Mouse (Mus musculus): Measurements from ENCODE around the gene Akr1a1. TPM values are rescaled to one million over a fixed set of nuclear protein-coding genes. Genes with fewer than 3 reads are reported as not detected.

Akr1a1 gene
- total RNA-seq, 2 experiments from 2014 or later = 376 to 387 TPM

- Histone ChIP-seq H3K4me3 (peak overlapping the region; percentile 78), H3K27ac (peak overlapping the region; percentile 89)
- no peak for DNase-seq (ENCODE audit: low spot score in 2 of 2)
- no peak for TF ChIP-seq CTCF (conservative IDR thresholded peaks at IDR 0.05)
Observed at GRCm38 (mm10) chr4:116651797-116652135, 286 bp upstream of the Akr1a1 start.

DNA sequence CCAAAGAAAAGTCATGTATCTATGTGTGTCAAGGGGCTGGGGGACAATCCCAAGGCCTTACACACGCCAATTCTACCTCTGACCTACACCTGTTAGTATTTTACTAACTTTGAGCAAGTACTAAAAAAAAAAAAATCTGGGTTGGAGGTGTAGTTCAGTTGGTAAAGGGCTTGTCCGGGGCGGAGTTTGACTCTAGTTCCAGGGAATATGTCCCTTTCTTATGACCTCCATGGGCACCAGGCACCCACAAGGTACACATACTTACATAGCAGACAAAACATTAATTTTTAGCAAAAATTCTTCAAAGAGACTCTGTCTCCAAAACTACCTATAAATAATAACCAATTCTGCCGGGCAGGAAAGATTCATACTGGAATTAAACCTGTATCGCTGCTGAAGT is 1.1 kb downstream of the Akr1a1 start:
- no peak for TF ChIP-seq CTCF (conservative IDR thresholded peaks at IDR 0.05)
- DNase-seq (ENCODE audit: low spot score in 2 of 2) = no peak
- H3K4me3 ChIP-seq = peak overlapping the region; percentile 78
- H3K27ac ChIP-seq = peak overlapping the region; percentile 89

DNA sequence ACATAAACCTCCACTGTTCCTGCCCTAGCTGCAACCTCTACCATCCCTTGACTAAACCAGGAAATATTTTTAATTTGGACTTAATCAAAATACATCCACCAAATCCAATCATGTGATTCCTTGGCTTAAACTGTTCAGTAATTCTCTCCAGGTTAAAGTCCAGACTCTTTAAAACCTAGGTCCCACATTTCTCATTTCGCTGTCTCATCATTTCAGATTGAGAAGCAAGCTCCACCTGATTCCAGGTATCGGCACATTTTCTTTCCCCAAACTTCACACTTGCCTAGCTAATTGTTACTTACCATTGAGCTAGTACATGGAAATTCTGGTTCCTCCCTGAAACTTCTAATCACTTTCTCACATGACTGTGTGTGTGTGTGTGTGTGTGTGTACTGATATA is 2.1 kb downstream of the Akr1a1 start:
- TF ChIP-seq CTCF (conservative IDR thresholded peaks at IDR 0.05) = no peak
- Histone ChIP-seq H3K27ac (no peak overlapping the region), H3K4me3 (no peak overlapping the region)

DNA sequence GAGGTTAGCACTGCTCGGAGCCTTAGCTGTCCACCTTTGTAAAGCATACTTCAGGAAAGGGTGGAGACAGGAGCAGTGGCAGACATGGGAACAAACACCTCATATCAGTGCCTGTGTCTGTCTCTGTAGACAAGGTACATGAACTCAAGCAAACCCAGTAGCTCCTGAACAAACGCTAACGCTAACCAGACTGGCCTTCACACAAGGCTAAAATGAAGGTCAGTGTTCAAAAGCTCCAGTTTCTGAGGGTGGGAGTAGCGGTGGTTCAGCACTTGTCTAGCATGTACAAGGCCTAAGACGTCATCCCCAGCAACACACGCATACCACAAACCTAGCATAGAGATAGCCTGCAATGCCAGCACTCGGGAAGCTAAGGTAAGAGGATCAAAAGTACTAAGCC is 5.9 kb downstream of the Akr1a1 start:
- no peak for DNase-seq (ENCODE audit: low spot score in 2 of 2)
- no peak for TF ChIP-seq CTCF (conservative IDR thresholded peaks at IDR 0.05)
- H3K27ac ChIP-seq = no peak overlapping the region

More for the DNA sequence above, 2.1 kb downstream of the Akr1a1 start:
- no peak for DNase-seq (ENCODE audit: low spot score in 2 of 2)

GRCm38 (mm10) chr4:116644326-116644725 is 7.2 kb downstream of the Akr1a1 start:
- TF ChIP-seq CTCF (conservative IDR thresholded peaks at IDR 0.05) = peak; percentile 71
- Histone ChIP-seq H3K4me3 (no peak overlapping the region), H3K27ac (no peak overlapping the region)
- DNase-seq (ENCODE audit: low spot score in 2 of 2) = peak; percentile 19 to 23

More for the DNA sequence above, 5.9 kb downstream of the Akr1a1 start:
- H3K4me3 ChIP-seq = no peak overlapping the region

- no peak for DNase-seq (ENCODE audit: low spot score in 2 of 2)
- peak; percentile 49 for TF ChIP-seq CTCF (conservative IDR thresholded peaks at IDR 0.05)
Observed at GRCm38 (mm10) chr4:116642071-116642470, 9.4 kb downstream of the Akr1a1 start.

DNA sequence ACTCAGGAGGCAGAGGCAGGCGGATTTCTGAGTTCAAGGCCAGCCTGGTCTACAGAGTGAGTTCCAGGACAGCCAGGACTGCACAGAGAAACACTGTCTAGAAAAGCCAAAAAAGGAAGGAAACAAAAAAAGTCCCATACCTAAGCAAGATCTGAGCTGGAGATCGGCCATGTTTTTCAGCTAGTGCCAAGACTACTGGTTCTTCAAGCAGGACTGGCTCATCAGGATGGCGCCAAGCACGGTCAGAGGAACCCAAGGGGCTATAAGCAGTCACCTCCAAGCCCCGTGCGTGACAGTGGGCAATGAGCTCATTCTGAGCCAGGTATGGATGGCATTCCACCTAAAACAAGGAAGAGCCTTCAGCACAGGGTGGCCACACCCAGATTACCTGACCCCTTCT is 12.7 kb downstream of the Akr1a1 start:
- Histone ChIP-seq H3K4me3 (no peak overlapping the region), H3K27ac (no peak overlapping the region)
- DNase-seq (ENCODE audit: low spot score in 2 of 2) = no peak
- TF ChIP-seq CTCF (conservative IDR thresholded peaks at IDR 0.05) = no peak

More at GRCm38 (mm10) chr4:116642071-116642470, 9.4 kb downstream of the Akr1a1 start:
- Histone ChIP-seq H3K4me3 (no peak overlapping the region), H3K27ac (no peak overlapping the region)

DNA sequence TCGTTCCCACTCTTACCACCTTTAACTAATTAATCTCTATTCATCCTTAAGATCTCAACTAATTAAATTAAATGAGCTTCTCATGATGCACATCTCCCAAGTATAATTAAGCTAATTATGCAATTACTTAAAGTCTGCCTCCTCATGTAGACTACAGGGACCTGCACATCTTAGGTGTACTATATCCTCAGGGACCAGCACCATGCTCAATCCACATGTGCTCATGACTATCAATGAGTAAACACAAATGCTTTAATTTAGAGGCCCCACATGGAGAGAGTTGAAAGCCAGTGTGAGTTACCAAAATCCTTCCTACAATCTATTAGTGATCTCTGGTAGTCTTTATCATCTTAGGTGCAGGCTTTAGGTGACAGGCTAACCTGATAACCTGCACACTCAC is 16.3 kb downstream of the Akr1a1 start:
- H3K4me3 ChIP-seq = no peak overlapping the region
- no peak for DNase-seq (ENCODE audit: low spot score in 2 of 2)
- no peak overlapping the region for H3K27ac ChIP-seq
- no peak for TF ChIP-seq CTCF (conservative IDR thresholded peaks at IDR 0.05)

- DNase-seq (ENCODE audit: low spot score in 2 of 2) = peak; percentile 77 to 84
- peak within 1 kb of the TSS; percentile 90 for H3K4me3 ChIP-seq
- TF ChIP-seq CTCF (conservative IDR thresholded peaks at IDR 0.05) = no peak
- H3K27ac ChIP-seq = peak within 1 kb of the TSS; percentile 92
Observed at GRCm38 (mm10) chr4:116627722-116628662, 23.5 kb downstream of the Akr1a1 start, which contains the start of gene Nasp. TSS of gene Nasp (minus strand) at chr4:116627941.

- peak overlapping the region; percentile 92 for H3K27ac ChIP-seq
- peak; percentile 86 to 89 for DNase-seq (ENCODE audit: low spot score in 2 of 2)
- no peak for TF ChIP-seq CTCF (conservative IDR thresholded peaks at IDR 0.05)
- peak overlapping the region; percentile 90 for H3K4me3 ChIP-seq
Observed at GRCm38 (mm10) chr4:116627359-116627716, 24.1 kb downstream of the Akr1a1 start.

DNA sequence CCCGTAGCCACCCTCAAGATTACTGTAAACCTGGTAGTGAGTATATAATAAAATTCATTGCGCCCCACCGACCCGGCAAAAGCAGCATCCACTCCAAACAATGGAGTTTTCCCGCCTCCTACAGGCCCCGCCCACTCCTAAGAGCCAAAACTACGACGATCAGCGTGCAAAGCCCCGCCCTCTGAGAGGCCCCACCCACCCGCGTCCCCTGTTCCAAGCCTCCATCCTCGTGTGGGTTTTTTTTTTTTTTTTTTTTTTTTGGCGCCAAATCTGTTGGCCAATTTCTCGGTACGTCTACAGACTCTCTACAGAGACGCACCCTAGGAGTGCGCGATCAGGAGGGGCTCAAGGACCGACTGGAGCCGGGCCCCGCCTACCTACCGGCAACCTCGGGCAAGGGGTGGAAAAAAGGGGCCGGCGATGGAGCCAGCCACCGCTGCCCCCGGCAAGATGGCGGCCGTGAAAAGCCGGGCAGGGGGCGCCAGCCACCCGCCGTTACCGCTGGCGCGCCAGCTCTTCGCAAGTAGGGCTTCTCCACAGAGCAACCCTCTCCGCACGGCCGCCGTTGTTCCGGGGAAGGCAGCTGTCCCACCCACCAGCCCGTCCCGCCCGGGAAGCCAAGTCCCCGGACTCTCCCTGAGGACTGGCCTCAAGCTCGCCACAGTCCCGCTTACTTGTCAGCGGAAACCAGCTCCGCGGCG is 24.7 kb downstream of the Akr1a1 start:
- peak; percentile 40 for TF ChIP-seq CTCF (conservative IDR thresholded peaks at IDR 0.05)
- peak; percentile 63 to 74 for DNase-seq (ENCODE audit: low spot score in 2 of 2)
- Histone ChIP-seq H3K27ac (peak overlapping the region; percentile 92), H3K4me3 (peak overlapping the region; percentile 90)

DNA sequence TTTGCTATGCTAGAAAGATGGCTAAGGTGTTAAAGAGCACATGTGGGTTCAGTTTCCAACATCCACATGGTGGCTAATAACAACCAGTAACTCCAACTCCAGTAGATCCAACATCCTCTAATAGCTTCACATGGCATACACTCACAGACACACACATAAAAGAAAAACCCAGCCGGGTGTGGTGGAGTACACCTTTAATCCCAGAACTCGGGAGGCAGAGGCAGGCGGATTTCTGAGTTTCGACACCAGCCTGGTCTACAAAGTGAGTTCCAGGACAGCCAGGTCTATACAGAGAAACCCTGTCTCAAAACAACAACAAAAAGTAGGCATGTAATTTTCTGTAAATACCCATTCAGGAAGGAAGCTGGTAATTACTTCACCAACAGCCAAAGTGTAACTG is 26.6 kb downstream of the Akr1a1 start:
- TF ChIP-seq CTCF (conservative IDR thresholded peaks at IDR 0.05) = no peak
- H3K4me3 ChIP-seq = no peak overlapping the region
- no peak for DNase-seq (ENCODE audit: low spot score in 2 of 2)

DNA sequence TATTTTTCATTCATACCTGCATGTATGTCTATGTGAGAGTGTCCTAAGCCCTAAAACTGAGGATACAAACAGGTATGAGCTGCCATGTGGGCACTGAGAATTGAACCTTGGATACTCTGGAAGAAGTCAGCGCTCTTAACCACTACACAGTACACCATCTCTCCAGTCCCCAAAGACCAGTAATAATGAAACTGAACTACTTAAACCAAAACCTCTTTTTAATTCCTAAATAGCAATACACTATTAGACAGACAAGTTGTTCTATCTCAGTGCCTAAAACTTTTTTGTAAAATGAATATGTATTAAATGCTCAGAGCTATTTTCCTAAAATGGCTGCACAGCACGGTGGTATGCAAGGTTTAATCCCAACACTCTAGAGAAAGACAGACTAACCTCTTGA is 36.2 kb downstream of the Akr1a1 start:
- Histone ChIP-seq H3K27ac (no peak overlapping the region), H3K4me3 (no peak overlapping the region)
- no peak for TF ChIP-seq CTCF (conservative IDR thresholded peaks at IDR 0.05)
- DNase-seq (ENCODE audit: low spot score in 2 of 2) = no peak

More for the DNA sequence above, 26.6 kb downstream of the Akr1a1 start:
- H3K27ac ChIP-seq = no peak overlapping the region

All from layer of hippocampus, adult 2 months (tissue).